Mouse (Mus musculus) midbrain, embryonic 10.5 days (tissue): ENCODE measurements around the gene Lasp1. TPM values are rescaled to one million over a fixed set of nuclear protein-coding genes. Genes with fewer than 3 reads are reported as not detected.

Experiments used
- DNase-seq: peaks from one replicate; pipeline ENCODE4 v3.0.0-alpha.2; 2017; ENCODE audit warnings: low spot score
- H3K27ac ChIP-seq: fragments of 300-500 bp; sonication (generic); replicated peaks from 2 replicates; pipeline ENCODE4 v1.5.1; 2016; ENCODE audit warnings: mild to moderate bottlenecking
- H3K27me3 ChIP-seq: fragments of 300-500 bp; sonication (generic); 2 replicates; pipeline ENCODE4 v1.6.1; 2016; ENCODE audit warnings: low read depth, mild to moderate bottlenecking; ENCODE audit not compliant: poor library complexity, severe bottlenecking
- H3K36me3 ChIP-seq: fragments of 300-500 bp; sonication (generic); 2 replicates; pipeline ENCODE4 v1.6.1; 2016; ENCODE audit warnings: mild to moderate bottlenecking, moderate library complexity
- H3K4me1 ChIP-seq: fragments of 300-500 bp; sonication (generic); 2 replicates; pipeline ENCODE4 v1.6.1; 2016
- H3K4me3 ChIP-seq: fragments of 300-500 bp; sonication (generic); 2 replicates; pipeline ENCODE4 v1.5.1; 2016; ENCODE audit warnings: mild to moderate bottlenecking, moderate library complexity
- H3K9me3 ChIP-seq: fragments of 300-500 bp; sonication (generic); replicated peaks from 2 replicates; pipeline ENCODE4 v1.6.1; 2016; ENCODE audit warnings: mild to moderate bottlenecking
- WGBS: fragments of 180-500 bp; shearing (Covaris S2); methylation state at CpG from one replicate; pipeline ENCODE4 v1.1.7; 2016; 5-methylcytosine and 5-hydroxymethylcytosine counted together
- polyA plus RNA-seq: library from polyadenylated mRNA; unstranded; fragments of >200 nt; fragmentation: Nextera tagmentation; extraction: Ambion mirVana; gene quantifications from 2 replicates; pipeline ENCODE4 v1.2.1, GENCODE M21; 2016

Lasp1 gene
- polyA plus RNA-seq, 1 experiment from 2014 or later: 75.1 TPM

DNA sequence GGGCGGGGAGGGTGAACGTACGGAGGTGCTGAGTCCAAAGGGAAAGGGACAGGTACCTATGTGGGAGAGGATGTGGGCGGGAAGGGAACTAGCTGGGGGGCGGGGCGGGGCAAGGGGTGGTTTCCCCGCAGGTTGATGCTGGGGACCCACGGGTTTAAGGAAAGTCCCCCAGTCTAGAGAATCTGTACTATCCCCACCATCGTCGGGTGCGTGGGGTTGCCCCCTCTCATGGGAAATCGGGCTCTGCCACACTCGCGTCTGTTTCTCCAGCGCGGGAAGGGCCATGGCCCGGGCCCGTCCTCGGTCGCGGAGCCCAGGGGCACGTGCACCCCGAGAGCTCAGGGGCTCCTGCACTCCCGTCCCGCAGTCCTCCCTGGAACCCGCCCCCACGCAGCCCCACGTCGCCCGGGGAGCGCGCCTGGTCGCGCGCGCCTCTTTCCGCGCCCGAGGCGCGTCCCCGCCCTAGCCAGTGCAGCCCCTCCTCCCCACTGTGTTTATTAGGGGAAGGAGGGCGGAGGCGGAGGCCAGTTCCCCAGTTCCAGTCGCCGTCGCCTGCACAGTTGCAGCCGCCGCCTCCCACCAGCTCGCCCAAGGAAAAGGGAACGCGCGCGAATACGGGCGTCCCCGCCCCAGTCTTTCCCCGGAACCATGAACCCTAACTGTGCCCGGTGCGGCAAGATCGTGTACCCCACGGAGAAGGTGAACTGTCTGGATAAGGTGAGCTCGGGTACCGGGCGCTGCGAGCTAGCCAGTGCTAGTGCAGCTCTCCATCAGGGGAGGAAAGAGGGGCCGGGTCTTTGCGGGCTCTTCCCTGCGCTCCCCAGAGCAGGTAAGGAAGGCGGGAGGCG lies 570 bp downstream of the Lasp1 start:
- DNase-seq: peak; percentile 85
- 0 out of 2 replicates have a peak, but pooled peaks cover 4% of the 10 kb centered on the region for H3K36me3 ChIP-seq
- peak overlapping the region; percentile 95 for H3K4me3 ChIP-seq
- peaks cover 46% of the 10 kb centered on the region for H3K4me1 ChIP-seq
- H3K27me3 ChIP-seq: 0 out of 2 replicates have a peak, but pooled peaks cover 6% of the 10 kb centered on the region
- peak overlapping the region; percentile 93 for H3K27ac ChIP-seq
- under 1% methylated on average over 70 of the region's 71 CpGs for WGBS
- no peaks in the 10 kb centered on the region for H3K9me3 ChIP-seq

DNA sequence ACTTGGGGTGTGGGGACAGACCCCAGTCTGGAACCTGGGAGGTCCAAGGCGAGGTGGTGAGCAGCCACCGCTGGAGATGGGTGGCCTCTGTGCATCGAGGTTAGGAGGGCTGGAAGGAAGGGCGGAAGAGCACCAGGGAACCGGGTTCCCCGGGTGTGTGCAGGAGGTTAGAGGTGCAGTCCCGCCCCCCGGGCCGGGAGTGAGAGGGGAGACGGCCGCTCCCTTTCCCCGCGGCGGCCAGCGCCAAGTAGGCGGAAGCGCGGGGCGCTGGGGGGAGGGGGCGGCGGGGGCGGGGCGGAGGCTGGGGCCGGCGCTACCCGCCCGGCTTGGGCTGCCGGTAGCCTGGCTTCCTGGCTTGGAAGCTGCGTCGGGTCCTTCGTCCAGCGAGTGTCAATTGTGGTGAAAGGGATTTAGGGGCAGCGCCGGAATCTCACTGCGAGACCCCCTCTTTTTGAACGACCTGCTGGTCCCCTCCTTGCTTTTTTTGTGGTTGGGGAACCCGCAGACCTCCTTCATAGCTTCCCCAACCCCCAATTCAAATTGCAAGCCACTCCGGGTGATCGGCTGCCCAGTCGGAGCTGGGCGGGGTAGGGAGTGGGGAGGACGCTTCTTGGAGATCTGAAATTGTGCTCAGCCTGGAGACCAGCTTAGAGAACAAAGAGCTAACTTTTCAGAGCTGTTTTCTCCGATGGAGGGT lies 1.3 kb downstream of the Lasp1 start:
- DNase-seq: peak; percentile 78
- Histone ChIP-seq H3K4me1 (peaks cover 53% of the 10 kb centered on the region), H3K27me3 (0 out of 2 replicates have a peak, but pooled peaks cover 6% of the 10 kb centered on the region), H3K36me3 (0 out of 2 replicates have a peak, but pooled peaks cover 4% of the 10 kb centered on the region), H3K9me3 (no peaks in the 10 kb centered on the region), H3K27ac (peak overlapping the region; percentile 93), H3K4me3 (peak overlapping the region; percentile 95)
- under 1% methylated on average over 39 of the region's 43 CpGs for WGBS

DNA sequence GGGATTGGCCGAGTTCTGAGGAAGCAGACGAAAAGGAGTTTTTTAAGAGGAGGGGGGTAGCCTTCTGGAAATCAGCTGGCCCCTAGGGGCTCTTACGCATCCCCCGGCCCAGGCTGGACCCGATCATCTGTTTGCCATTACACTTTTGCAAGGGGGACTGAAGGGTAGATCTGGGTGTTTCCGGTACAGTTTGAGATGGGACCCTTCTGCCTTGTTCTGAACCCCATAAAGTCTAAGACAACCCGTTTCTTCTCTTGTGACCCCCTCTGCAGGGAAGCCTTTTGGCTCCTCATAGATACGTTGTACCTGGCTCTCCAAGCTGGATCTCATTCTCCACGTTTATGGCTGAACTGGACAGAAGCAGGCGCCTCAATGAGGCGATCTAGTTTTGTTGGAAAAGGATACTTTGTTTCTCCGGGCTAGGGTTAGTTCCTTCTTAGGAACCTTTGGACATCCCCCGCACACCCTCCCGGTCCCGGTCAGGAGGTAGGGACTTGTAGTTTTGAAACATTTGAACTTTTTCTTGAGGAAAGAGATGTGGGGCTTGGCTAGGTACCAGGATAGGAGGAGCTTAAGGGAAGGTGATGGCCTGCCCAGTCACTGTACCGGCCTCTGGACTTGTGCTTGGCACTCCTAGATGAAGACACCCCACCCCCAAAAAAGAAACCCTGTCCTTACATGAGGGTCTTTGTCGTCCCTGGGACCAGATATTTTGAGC lies 2.0 kb downstream of the Lasp1 start:
- DNase-seq: no peak

DNA sequence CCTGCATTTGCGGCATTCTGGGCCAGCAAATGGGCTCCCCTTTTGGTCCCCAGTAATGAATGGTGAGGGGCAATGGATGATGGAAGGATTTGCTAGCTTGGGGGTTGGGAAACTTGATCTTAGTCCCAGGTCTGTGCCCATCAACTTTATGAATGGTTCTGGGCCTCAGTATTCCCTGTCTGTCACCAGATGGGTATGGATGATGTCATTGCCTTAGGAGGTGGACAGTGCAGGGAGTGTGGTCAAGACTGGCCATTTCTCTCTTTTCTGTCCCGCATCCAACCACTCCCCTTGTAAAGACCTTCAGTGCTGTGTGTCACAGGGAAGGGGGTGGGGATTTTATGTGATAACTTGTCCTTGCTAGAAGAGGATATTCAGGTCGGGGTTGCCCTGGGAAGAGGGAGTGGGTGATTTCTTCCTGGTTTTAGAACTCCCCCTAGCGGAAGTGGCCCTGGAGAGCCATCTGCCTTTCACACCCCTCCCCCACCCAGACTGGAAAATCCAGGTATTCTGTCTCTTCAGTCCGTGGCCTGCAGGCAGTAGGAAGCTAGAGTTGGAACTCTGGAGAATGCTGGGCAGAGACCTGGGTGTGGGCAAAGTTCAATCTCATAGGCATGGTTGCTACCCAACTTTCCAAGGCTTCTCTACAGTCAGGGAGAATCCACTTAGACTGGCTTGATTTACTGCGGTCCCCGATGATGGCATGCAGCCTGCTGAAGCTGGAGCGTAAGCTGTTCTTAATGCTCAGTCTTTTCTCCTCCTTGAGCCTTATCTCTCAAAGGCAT lies 2.8 kb downstream of the Lasp1 start:
- H3K27me3 ChIP-seq: 0 out of 2 replicates have a peak, but pooled peaks cover 6% of the 10 kb centered on the region
- 32% methylated on average over 8 of the region's 8 CpGs for WGBS
- peak overlapping the region; percentile 93 for H3K27ac ChIP-seq
- no peaks in the 10 kb centered on the region for H3K9me3 ChIP-seq
- H3K36me3 ChIP-seq: 0 out of 2 replicates have a peak, but pooled peaks cover 4% of the 10 kb centered on the region
- H3K4me1 ChIP-seq: peaks cover 68% of the 10 kb centered on the region
- peak; percentile 52 for DNase-seq
- H3K4me3 ChIP-seq: peak overlapping the region; percentile 95

More for the DNA sequence above, 2.0 kb downstream of the Lasp1 start:
- WGBS: 9% methylated on average over 17 of the region's 17 CpGs
- H3K4me3 ChIP-seq: peak overlapping the region; percentile 95
- H3K4me1 ChIP-seq: peaks cover 60% of the 10 kb centered on the region
- peak overlapping the region; percentile 93 for H3K27ac ChIP-seq
- 0 out of 2 replicates have a peak, but pooled peaks cover 6% of the 10 kb centered on the region for H3K27me3 ChIP-seq
- no peaks in the 10 kb centered on the region for H3K9me3 ChIP-seq
- 0 out of 2 replicates have a peak, but pooled peaks cover 4% of the 10 kb centered on the region for H3K36me3 ChIP-seq

DNA sequence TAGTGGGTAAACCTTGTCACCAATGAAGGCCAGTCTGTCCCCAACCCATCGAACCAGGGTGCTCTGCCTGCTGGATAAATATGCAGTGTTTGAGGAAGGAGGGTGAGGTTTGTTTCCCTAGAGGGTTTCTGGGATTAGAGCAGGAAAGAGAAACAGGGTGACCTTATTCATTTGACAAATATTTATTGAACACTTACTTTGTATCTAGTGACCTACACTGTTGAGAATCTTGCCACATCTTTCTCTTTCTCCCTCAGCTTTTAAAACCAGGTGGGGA lies 3.3 kb downstream of the Lasp1 start:
- peak overlapping the region; percentile 95; the same call in 1 of the 2 replicates for H3K4me3 ChIP-seq
- H3K4me1 ChIP-seq: peaks cover 73% of the 10 kb centered on the region
- peaks cover 8% of the 10 kb centered on the region for H3K36me3 ChIP-seq
- WGBS: 39% methylated on average over 1 of the region's 1 CpGs
- no peaks in the 10 kb centered on the region for H3K9me3 ChIP-seq
- peak overlapping the region; percentile 93; the same call in 1 of the 2 replicates for H3K27ac ChIP-seq
- no peak for DNase-seq
- H3K27me3 ChIP-seq: 0 out of 2 replicates have a peak, but pooled peaks cover 6% of the 10 kb centered on the region

DNA sequence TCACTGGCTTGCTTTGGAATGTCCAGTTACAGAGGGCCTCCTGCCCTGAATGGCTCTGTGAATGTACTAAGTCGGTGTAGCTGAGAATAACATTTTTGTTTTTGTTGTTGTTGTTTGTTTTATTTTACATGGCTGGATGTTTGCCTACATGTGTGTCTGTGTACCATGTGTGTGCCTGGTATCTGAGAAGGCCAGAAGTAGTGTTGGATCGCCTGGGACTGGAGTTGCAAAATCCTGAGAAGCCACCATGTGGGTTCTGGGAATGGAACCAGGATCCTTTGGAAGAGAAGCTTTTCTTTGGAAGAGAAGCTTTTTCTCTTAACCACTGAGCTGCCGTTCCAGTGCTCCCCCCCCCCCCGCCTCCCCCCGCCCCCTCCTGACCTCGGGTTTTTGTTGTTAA lies 3.7 kb downstream of the Lasp1 start:
- H3K4me1 ChIP-seq: peaks cover 76% of the 10 kb centered on the region
- 40% methylated on average over 6 of the region's 6 CpGs for WGBS

DNA sequence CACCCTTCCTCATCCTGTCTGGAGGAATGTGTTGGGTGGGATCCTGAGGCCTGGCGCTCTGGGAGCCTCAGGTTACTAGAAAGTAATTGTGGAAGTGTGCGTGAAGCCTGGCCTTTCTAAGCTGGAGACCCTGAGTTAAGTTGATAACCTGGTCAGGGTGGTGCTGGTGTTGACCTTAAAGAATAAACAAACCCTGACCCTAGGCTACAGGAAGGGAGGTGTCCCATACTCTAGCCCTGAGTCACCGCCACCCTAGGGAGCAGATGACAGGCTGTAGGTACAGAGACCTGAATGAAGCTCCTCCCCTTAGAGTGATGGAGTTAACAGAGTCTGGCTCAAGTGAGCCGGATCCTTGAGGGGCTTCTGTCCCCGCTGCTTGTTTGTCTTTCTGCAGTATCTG lies 5.0 kb downstream of the Lasp1 start:
- Histone ChIP-seq H3K9me3 (no peaks in the 10 kb centered on the region), H3K27ac (0 out of 2 replicates have a peak overlapping the region, but pooled peaks have one; percentile 13), H3K36me3 (peaks cover 25% of the 10 kb centered on the region), H3K4me1 (peaks cover 83% of the 10 kb centered on the region), H3K4me3 (no peak overlapping the region), H3K27me3 (no peaks in the 10 kb centered on the region)
- DNase-seq: no peak
- 80% methylated on average over 5 of the region's 5 CpGs for WGBS

More for the DNA sequence above, 3.7 kb downstream of the Lasp1 start:
- Histone ChIP-seq H3K36me3 (peaks cover 12% of the 10 kb centered on the region), H3K27me3 (0 out of 2 replicates have a peak, but pooled peaks cover 6% of the 10 kb centered on the region), H3K27ac (no peak overlapping the region; the same call in 1 of the 2 replicates), H3K4me3 (0 out of 2 replicates have a peak overlapping the region, but pooled peaks have one; percentile 95), H3K9me3 (no peaks in the 10 kb centered on the region)
- DNase-seq: no peak

DNA sequence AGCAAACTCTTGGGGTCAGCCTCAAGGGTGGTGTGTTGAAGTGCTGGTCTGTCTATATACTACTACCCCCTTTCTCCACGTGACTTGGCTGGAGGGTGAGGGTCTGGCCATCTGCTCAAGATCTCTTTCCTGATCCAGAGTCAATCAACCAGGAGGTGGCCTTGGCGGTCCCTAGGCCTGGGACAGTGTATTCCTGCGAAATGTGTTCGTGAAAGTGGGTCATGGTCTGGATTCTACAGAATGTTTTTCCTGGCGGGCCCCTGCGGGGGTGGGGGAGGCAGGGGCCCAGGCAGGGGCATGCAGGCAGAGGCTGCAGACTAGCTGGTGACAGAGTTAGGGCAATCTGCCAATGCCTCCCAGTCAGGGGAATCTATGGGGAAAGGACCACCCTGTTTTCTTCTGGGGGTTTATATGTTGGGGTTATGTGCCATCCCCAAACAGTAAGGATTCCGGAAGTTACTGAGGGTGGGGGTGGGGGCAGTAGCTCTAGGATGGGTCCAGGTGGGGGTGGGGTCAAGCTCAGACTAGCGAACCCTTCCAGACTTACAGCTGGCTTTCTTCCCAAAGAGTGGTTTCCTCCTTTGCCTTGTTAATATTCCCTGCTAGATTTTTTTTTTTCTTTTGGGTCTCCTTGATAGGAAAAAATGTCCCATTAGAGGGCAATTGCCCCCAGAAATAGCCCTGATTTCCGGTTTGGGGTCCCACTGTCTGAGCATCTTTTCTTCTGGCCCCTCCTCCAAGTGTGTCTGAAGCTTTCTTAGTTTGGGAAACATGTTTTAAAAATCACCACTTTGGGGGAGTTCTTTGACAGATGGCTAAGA lies 6.3 kb downstream of the Lasp1 start:
- Histone ChIP-seq H3K9me3 (no peaks in the 10 kb centered on the region), H3K27me3 (no peaks in the 10 kb centered on the region), H3K4me3 (peak overlapping the region; percentile 26; the same call in 1 of the 2 replicates), H3K36me3 (peaks cover 36% of the 10 kb centered on the region), H3K27ac (peak overlapping the region; percentile 78), H3K4me1 (peaks cover 88% of the 10 kb centered on the region)
- WGBS: 46% methylated on average over 9 of the region's 9 CpGs
- no peak for DNase-seq

DNA sequence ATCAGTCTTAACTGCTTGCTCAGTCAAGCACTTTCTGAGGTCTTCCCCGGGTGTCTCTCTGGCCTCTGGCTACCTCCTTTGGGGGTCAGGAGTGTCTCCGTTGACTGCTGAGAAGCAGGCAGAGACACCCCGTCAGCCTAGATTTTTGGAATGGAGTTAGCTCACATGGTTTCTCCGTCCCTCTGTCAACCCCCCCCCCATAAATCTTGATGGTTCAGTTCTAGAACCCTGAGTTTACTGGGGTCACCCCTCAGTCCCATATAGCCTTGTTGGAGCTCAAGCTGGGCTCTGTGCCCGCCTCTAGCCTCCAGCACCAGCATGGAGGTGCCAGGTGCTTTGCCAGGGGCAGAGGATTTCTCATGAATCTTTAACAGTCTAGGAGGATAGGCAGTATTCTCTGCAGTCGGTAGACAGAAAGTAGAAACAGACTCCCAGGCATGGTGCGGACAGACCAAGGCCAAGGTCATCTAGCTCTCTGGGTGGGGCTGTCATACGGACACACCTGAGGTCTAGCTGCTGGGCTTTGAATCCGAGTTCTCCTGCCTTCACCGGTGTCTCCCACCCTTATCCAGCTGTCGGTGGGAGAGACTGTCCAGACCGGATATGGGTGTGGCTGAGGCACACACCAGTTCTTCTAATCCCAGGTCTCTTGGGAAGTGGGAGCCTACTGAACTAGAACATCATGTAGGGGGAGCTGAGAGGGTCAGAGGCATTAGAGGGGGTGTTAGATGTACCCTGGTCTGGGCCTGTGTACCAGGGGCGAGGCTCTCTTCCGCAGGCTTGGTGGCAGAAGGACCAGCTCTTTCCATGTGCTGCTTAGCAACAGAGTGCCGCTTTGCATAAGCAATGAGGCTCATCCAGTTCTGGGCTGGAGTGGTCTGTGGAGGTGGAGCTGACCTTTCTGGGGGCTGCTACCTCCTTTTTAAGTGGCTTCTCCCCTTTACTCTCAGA lies 7.1 kb downstream of the Lasp1 start:
- peak; percentile 42 for DNase-seq
- Histone ChIP-seq H3K9me3 (no peaks in the 10 kb centered on the region), H3K27me3 (no peaks in the 10 kb centered on the region), H3K4me1 (peaks cover 91% of the 10 kb centered on the region), H3K36me3 (peaks cover 39% of the 10 kb centered on the region), H3K4me3 (peak overlapping the region; percentile 26), H3K27ac (peak overlapping the region; percentile 78)
- WGBS: 52% methylated on average over 15 of the region's 15 CpGs

DNA sequence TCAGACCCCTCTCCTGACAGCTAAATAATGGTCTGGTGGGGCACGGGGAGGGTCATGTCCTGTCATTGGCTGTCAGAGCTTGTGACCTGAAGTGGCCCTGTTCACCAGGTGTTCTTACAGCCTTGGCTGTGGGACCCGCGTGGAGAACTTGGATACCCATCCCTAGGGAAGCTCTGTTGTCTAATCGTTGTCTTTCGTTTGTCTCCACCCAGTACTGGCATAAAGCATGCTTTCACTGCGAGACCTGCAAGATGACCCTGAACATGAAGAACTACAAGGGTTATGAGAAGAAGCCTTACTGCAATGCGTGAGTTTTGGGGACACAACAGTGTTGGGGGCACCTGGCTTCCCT lies 7.8 kb downstream of the Lasp1 start:
- DNase-seq: no peak
- Histone ChIP-seq H3K27me3 (no peaks in the 10 kb centered on the region), H3K27ac (peak overlapping the region; percentile 78), H3K4me1 (peaks cover 91% of the 10 kb centered on the region), H3K9me3 (no peaks in the 10 kb centered on the region), H3K36me3 (peaks cover 39% of the 10 kb centered on the region), H3K4me3 (peak overlapping the region; percentile 20; the same call in 1 of the 2 replicates)
- 74% methylated on average over 7 of the region's 7 CpGs for WGBS
